Mouse (Mus musculus) hindbrain, embryonic 12.5 days (tissue): ENCODE results near the gene Rapgef2. TPM values are rescaled to one million over a fixed set of nuclear protein-coding genes. Genes with fewer than 3 reads are reported as not detected.

Experiments used
- ATAC-seq: fragments of 200-750 bp; cut with Nextera tagmentation; 2 replicates; pipeline ENCODE4 v1.8.0; 2017; ENCODE audit warnings: moderate TSS enrichment; ENCODE audit not compliant: low FRiP score
- H3K27ac ChIP-seq: fragments of 300-500 bp; sonication (generic); 2 replicates; pipeline ENCODE4 v1.5.1; 2016; ENCODE audit warnings: mild to moderate bottlenecking
- H3K27me3 ChIP-seq: fragments of 300-500 bp; sonication (generic); 2 replicates; pipeline ENCODE4 v1.6.1; 2016; ENCODE audit warnings: mild to moderate bottlenecking
- H3K36me3 ChIP-seq: fragments of 300-500 bp; sonication (generic); 2 replicates; pipeline ENCODE4 v1.6.1; 2016; ENCODE audit warnings: mild to moderate bottlenecking
- H3K4me1 ChIP-seq: fragments of 300-500 bp; sonication (generic); 2 replicates; pipeline ENCODE4 v1.6.1; 2016
- H3K4me2 ChIP-seq: fragments of 300-500 bp; sonication (generic); replicated peaks from 2 replicates; pipeline ENCODE4 v1.6.1; 2016; ENCODE audit warnings: mild to moderate bottlenecking
- H3K4me3 ChIP-seq: fragments of 300-500 bp; sonication (generic); 2 replicates; pipeline ENCODE4 v1.5.1; 2016; ENCODE audit warnings: mild to moderate bottlenecking
- H3K9ac ChIP-seq: fragments of 300-500 bp; sonication (generic); 2 replicates; pipeline ENCODE4 v1.6.1; 2016; ENCODE audit warnings: mild to moderate bottlenecking, moderate library complexity
- H3K9me3 ChIP-seq: fragments of 300-500 bp; sonication (generic); replicated peaks from 2 replicates; pipeline ENCODE4 v1.6.1; 2016; ENCODE audit warnings: mild to moderate bottlenecking
- WGBS: fragments of 180-500 bp; shearing (Covaris S2); methylation state at CpG from one replicate; pipeline ENCODE4 v1.1.7; 2016; 5-methylcytosine and 5-hydroxymethylcytosine counted together
- polyA plus RNA-seq: library from polyadenylated mRNA; unstranded; fragments of >200 nt; fragmentation: Nextera tagmentation; extraction: Ambion mirVana; gene quantifications from 2 replicates; pipeline ENCODE4 v1.2.1, GENCODE M21; 2016

Rapgef2 gene
- polyA plus RNA-seq, 1 experiment from 2014 or later = 12.1 TPM

GRCm38 (mm10) chr3:79206524-79206923 is 79.8 kb downstream of the Rapgef2 start:
- ATAC-seq = no peak
- Histone ChIP-seq H3K4me2 (no peak overlapping the region), H3K36me3 (0 out of 2 replicates have a peak, but pooled peaks cover 4% of the 10 kb centered on the region), H3K4me3 (no peak overlapping the region), H3K4me1 (peaks cover 13% of the 10 kb centered on the region), H3K9ac (no peak overlapping the region), H3K9me3 (no peaks in the 10 kb centered on the region), H3K27ac (no peak overlapping the region), H3K27me3 (no peaks in the 10 kb centered on the region)
- WGBS = 97% methylated on average over 7 of the region's 7 CpGs

GRCm38 (mm10) chr3:79205981-79206380 is 80.3 kb downstream of the Rapgef2 start:
- no peak overlapping the region for H3K4me2 ChIP-seq
- 80% methylated on average over 4 of the region's 4 CpGs for WGBS
- 0 out of 2 replicates have a peak, but pooled peaks cover 4% of the 10 kb centered on the region for H3K36me3 ChIP-seq
- no peaks in the 10 kb centered on the region for H3K27me3 ChIP-seq
- no peak overlapping the region for H3K4me3 ChIP-seq
- H3K9ac ChIP-seq = no peak overlapping the region
- no peak overlapping the region for H3K27ac ChIP-seq
- H3K9me3 ChIP-seq = no peaks in the 10 kb centered on the region
- peaks cover 13% of the 10 kb centered on the region for H3K4me1 ChIP-seq
- ATAC-seq = no peak

GRCm38 (mm10) chr3:79205112-79205511 is 81.2 kb downstream of the Rapgef2 start:
- Histone ChIP-seq H3K36me3 (0 out of 2 replicates have a peak, but pooled peaks cover 4% of the 10 kb centered on the region), H3K9ac (no peak overlapping the region), H3K4me3 (no peak overlapping the region), H3K4me2 (no peak overlapping the region), H3K27me3 (no peaks in the 10 kb centered on the region), H3K9me3 (no peaks in the 10 kb centered on the region), H3K4me1 (peaks cover 13% of the 10 kb centered on the region), H3K27ac (no peak overlapping the region)
- WGBS = 32% methylated on average over 3 of the region's 3 CpGs
- ATAC-seq = no peak

GRCm38 (mm10) chr3:79204261-79204660 is 82.1 kb downstream of the Rapgef2 start:
- H3K4me2 ChIP-seq = no peak overlapping the region
- H3K4me3 ChIP-seq = no peak overlapping the region
- H3K9me3 ChIP-seq = no peaks in the 10 kb centered on the region
- 68% methylated on average over 9 of the region's 9 CpGs for WGBS
- no peak for ATAC-seq
- peaks cover 13% of the 10 kb centered on the region for H3K4me1 ChIP-seq
- 0 out of 2 replicates have a peak, but pooled peaks cover 4% of the 10 kb centered on the region for H3K36me3 ChIP-seq
- H3K27me3 ChIP-seq = no peaks in the 10 kb centered on the region
- H3K9ac ChIP-seq = no peak overlapping the region
- no peak overlapping the region for H3K27ac ChIP-seq

GRCm38 (mm10) chr3:79203821-79204220 is 82.5 kb downstream of the Rapgef2 start:
- Histone ChIP-seq H3K9ac (no peak overlapping the region), H3K4me3 (no peak overlapping the region), H3K27ac (no peak overlapping the region), H3K9me3 (no peaks in the 10 kb centered on the region), H3K27me3 (no peaks in the 10 kb centered on the region), H3K4me2 (no peak overlapping the region), H3K4me1 (peaks cover 13% of the 10 kb centered on the region), H3K36me3 (0 out of 2 replicates have a peak, but pooled peaks cover 4% of the 10 kb centered on the region)
- ATAC-seq = no peak
- 60% methylated on average over 5 of the region's 5 CpGs for WGBS

GRCm38 (mm10) chr3:79203178-79203577 is 83.1 kb downstream of the Rapgef2 start:
- H3K4me2 ChIP-seq = no peak overlapping the region
- no peak overlapping the region for H3K9ac ChIP-seq
- no peak overlapping the region for H3K27ac ChIP-seq
- 77% methylated on average over 3 of the region's 3 CpGs for WGBS
- peaks cover 13% of the 10 kb centered on the region for H3K4me1 ChIP-seq
- no peaks in the 10 kb centered on the region for H3K27me3 ChIP-seq
- ATAC-seq = no peak
- H3K36me3 ChIP-seq = no peaks in the 10 kb centered on the region
- H3K9me3 ChIP-seq = no peaks in the 10 kb centered on the region
- H3K4me3 ChIP-seq = no peak overlapping the region

- WGBS = 43% methylated on average over 11 of the region's 11 CpGs
Observed at GRCm38 (mm10) chr3:79202275-79203153, 83.8 kb downstream of the Rapgef2 start.

GRCm38 (mm10) chr3:79196708-79197437 is 89.4 kb downstream of the Rapgef2 start:
- H3K9ac ChIP-seq = no peak overlapping the region
- H3K36me3 ChIP-seq = no peaks in the 10 kb centered on the region
- H3K4me1 ChIP-seq = 0 out of 2 replicates have a peak, but pooled peaks cover 2% of the 10 kb centered on the region
- H3K27me3 ChIP-seq = no peaks in the 10 kb centered on the region
- 0 out of 2 replicates have a peak, but pooled peaks have one; percentile 48 for ATAC-seq
- WGBS = 68% methylated on average over 6 of the region's 6 CpGs
- no peaks in the 10 kb centered on the region for H3K9me3 ChIP-seq
- H3K4me3 ChIP-seq = no peak overlapping the region
- no peak overlapping the region for H3K4me2 ChIP-seq
- H3K27ac ChIP-seq = no peak overlapping the region

More at GRCm38 (mm10) chr3:79202275-79203153, 83.8 kb downstream of the Rapgef2 start:
- peaks cover 13% of the 10 kb centered on the region for H3K4me1 ChIP-seq
- no peak overlapping the region for H3K4me3 ChIP-seq
- H3K9ac ChIP-seq = no peak overlapping the region
- 0 out of 2 replicates have a peak overlapping the region, but pooled peaks have one; percentile 0 for H3K27ac ChIP-seq
- ATAC-seq = peak; percentile 75
- no peaks in the 10 kb centered on the region for H3K9me3 ChIP-seq
- no peak overlapping the region for H3K4me2 ChIP-seq
- no peaks in the 10 kb centered on the region for H3K36me3 ChIP-seq
- H3K27me3 ChIP-seq = no peaks in the 10 kb centered on the region

GRCm38 (mm10) chr3:79195280-79195679 is 91.0 kb downstream of the Rapgef2 start:
- 0 out of 2 replicates have a peak, but pooled peaks cover 2% of the 10 kb centered on the region for H3K4me1 ChIP-seq
- H3K9me3 ChIP-seq = no peaks in the 10 kb centered on the region
- ATAC-seq = no peak
- no peak overlapping the region for H3K4me3 ChIP-seq
- no peaks in the 10 kb centered on the region for H3K27me3 ChIP-seq
- no peak overlapping the region for H3K4me2 ChIP-seq
- H3K36me3 ChIP-seq = no peaks in the 10 kb centered on the region
- H3K27ac ChIP-seq = no peak overlapping the region
- no peak overlapping the region for H3K9ac ChIP-seq
- 92% methylated on average over 9 of the region's 9 CpGs for WGBS

- H3K4me2 ChIP-seq = no peak overlapping the region
- 86% methylated on average over 8 of the region's 8 CpGs for WGBS
Observed at GRCm38 (mm10) chr3:79194111-79194793, 92.1 kb downstream of the Rapgef2 start.

GRCm38 (mm10) chr3:79193001-79193400 is 93.3 kb downstream of the Rapgef2 start:
- H3K4me2 ChIP-seq = no peak overlapping the region
- no peaks in the 10 kb centered on the region for H3K27me3 ChIP-seq
- H3K9me3 ChIP-seq = no peaks in the 10 kb centered on the region
- H3K36me3 ChIP-seq = no peaks in the 10 kb centered on the region
- no peak overlapping the region for H3K27ac ChIP-seq
- no peak overlapping the region for H3K9ac ChIP-seq
- H3K4me1 ChIP-seq = 0 out of 2 replicates have a peak, but pooled peaks cover 2% of the 10 kb centered on the region
- no peak for ATAC-seq
- H3K4me3 ChIP-seq = no peak overlapping the region
- WGBS = 84% methylated on average over 4 of the region's 4 CpGs

More at GRCm38 (mm10) chr3:79194111-79194793, 92.1 kb downstream of the Rapgef2 start:
- 0 out of 2 replicates have a peak, but pooled peaks cover 2% of the 10 kb centered on the region for H3K4me1 ChIP-seq
- no peak overlapping the region for H3K27ac ChIP-seq
- H3K27me3 ChIP-seq = no peaks in the 10 kb centered on the region
- H3K4me3 ChIP-seq = no peak overlapping the region
- no peaks in the 10 kb centered on the region for H3K9me3 ChIP-seq
- H3K36me3 ChIP-seq = no peaks in the 10 kb centered on the region
- H3K9ac ChIP-seq = no peak overlapping the region
- ATAC-seq = no peak
